In genomic region chr2:30772581-30773312, GRCm38 (mm10) we compare ENCODE assay signal across 9 mouse cellular contexts. TPM values are rescaled to one million over a fixed set of nuclear protein-coding genes. Genes with fewer than 3 reads are reported as not detected.
DNase-seq lines count a peak whose midpoint lies in the region; ATAC-seq and TF ChIP-seq lines count a peak whose summit lies in the region.
"Had no signal": no experiment of that assay in that cellular context is flagged by ENCODE, and none has a peak within 500 bp of the region (broad histone marks: within the 10 kb centered on the region; RNA-seq: fewer than 3 reads in every experiment).

No protein-coding gene starts in this region.

- TF ChIP-seq CTCF in lung, adult 2 months (IDR thresholded peaks at IDR 0.05; ENCODE audit: insufficient read depth, low read length) = no peak
- TF ChIP-seq CTCF in small intestine, adult 2 months (IDR thresholded peaks at IDR 0.05; ENCODE audit: extremely low read depth, insufficient read length, insufficient replicate concordance, low read depth, low read length) = no peak

- no peak for TF ChIP-seq POLR2A in lung, adult 2 months (IDR thresholded peaks at IDR 0.05; ENCODE audit: borderline replicate concordance, extremely low read depth, low read depth, low read length)
- no peak for TF ChIP-seq POLR2A in small intestine, adult 2 months (IDR thresholded peaks at IDR 0.05; ENCODE audit: low read depth, low read length)

- peaks cover 15% of the 10 kb centered on the region for H3K4me1 ChIP-seq in lung, adult 2 months (ENCODE audit: control insufficient read depth, insufficient read depth, low read length)
- H3K4me1 ChIP-seq in hindbrain, embryonic 13.5 days (replicated peaks) = peaks cover 39% of the 10 kb centered on the region
- peaks cover 76% of the 10 kb centered on the region for H3K4me1 ChIP-seq in liver, embryonic 13.5 days (replicated peaks)
- H3K4me1 ChIP-seq in small intestine, adult 2 months (ENCODE audit: control insufficient read depth, insufficient read depth, insufficient read length, low read length) = peaks cover 13% of the 10 kb centered on the region

- DNase-seq in lung, adult 18-20 months = peak; percentile 71 to 76
- DNase-seq in lung, adult 2 months = no peak
- DNase-seq in liver, embryonic 13.5 days = peak; percentile 46
- no peak for DNase-seq in right cerebral cortex, postnatal 14 days
- DNase-seq in urinary bladder, postnatal 10 days (ENCODE audit: low spot score) = no peak

- H3K4me3 ChIP-seq in lung, adult 2 months (replicated peaks; ENCODE audit: extremely low read depth, low read depth, low read length) = no peak overlapping the region
- no peak overlapping the region for H3K4me3 ChIP-seq in hindbrain, embryonic 13.5 days
- H3K4me3 ChIP-seq in liver, embryonic 13.5 days (replicated peaks) = peak overlapping the region; percentile 72
- H3K4me3 ChIP-seq in small intestine, adult 2 months (ENCODE audit: low read depth, low read length) = no peak overlapping the region

- WGBS in lung, adult 2 months = 30% methylated on average over 15 of the region's 15 CpGs
- WGBS in hindbrain, embryonic 13.5 days = 46% methylated on average over 15 of the region's 15 CpGs
- WGBS in liver, embryonic 13.5 days (ENCODE audit: insufficient replicate concordance) = 15% methylated on average over 15 of the region's 15 CpGs
- 40% methylated on average over 15 of the region's 15 CpGs for WGBS in small intestine, adult 2 months

- H3K36me3 ChIP-seq in hindbrain, embryonic 13.5 days = no peaks in the 10 kb centered on the region
- no peaks in the 10 kb centered on the region for H3K36me3 ChIP-seq in liver, embryonic 13.5 days
- no peaks in the 10 kb centered on the region for H3K36me3 ChIP-seq in small intestine, adult 2 months (ENCODE audit: control insufficient read depth, insufficient read depth, low read length)

- no peak overlapping the region for H3K9ac ChIP-seq in hindbrain, embryonic 13.5 days
- H3K9ac ChIP-seq in liver, embryonic 13.5 days = peak overlapping the region; percentile 89

- H3K27me3 ChIP-seq in hindbrain, embryonic 13.5 days = no peaks in the 10 kb centered on the region
- H3K27me3 ChIP-seq in liver, embryonic 13.5 days = no peaks in the 10 kb centered on the region
- H3K27me3 ChIP-seq in small intestine, adult 2 months (ENCODE audit: control insufficient read depth, insufficient read depth, low read length) = no peaks in the 10 kb centered on the region
- H3K27me3 ChIP-seq: Patski had no signal

- H3K27ac ChIP-seq in hindbrain, embryonic 13.5 days = peak overlapping the region; percentile 91
- H3K27ac ChIP-seq in liver, embryonic 13.5 days = peak overlapping the region; percentile 100
- H3K27ac ChIP-seq in small intestine, adult 2 months (ENCODE audit: insufficient read depth, low read depth, low read length) = peak overlapping the region; percentile 12; the same call in 1 of the 2 replicates

- ATAC-seq in erythroid progenitor cell, adult 5-6 weeks (replicated peaks; ENCODE audit: low FRiP score, poor library complexity, severe bottlenecking) = peak; percentile 11; the same call in 1 of the 2 replicates
- peak; percentile 25; the same call in 1 of the 2 replicates for ATAC-seq in hindbrain, embryonic 13.5 days (ENCODE audit: low FRiP score)
- ATAC-seq in liver, embryonic 13.5 days (ENCODE audit: low read depth) = peak; percentile 64
- ATAC-seq: Patski had no signal

- H3K4me2 ChIP-seq in hindbrain, embryonic 13.5 days = no peak overlapping the region
- peak overlapping the region; percentile 99 for H3K4me2 ChIP-seq in liver, embryonic 13.5 days

- no peaks in the 10 kb centered on the region for H3K9me3 ChIP-seq in hindbrain, embryonic 13.5 days
- H3K9me3 ChIP-seq in liver, embryonic 13.5 days (replicated peaks) = no peaks in the 10 kb centered on the region

RNA-seq across cellular contexts. Expression of gene 1700001O22Rik, which starts 30.7 kb away (rescaled TPM):
- 1.8 and 2.2 TPM in 2 replicates for polyA plus RNA-seq in lung, adult 2 months (2012; rRNA removed)
- not detected in 2 replicates for total RNA-seq in erythroid progenitor cell, adult 5-6 weeks (2015; ENCODE audit: low replicate concordance)
- total RNA-seq in erythroid progenitor cell, adult 5-6 weeks (2017; ENCODE audit: low replicate concordance) = not detected in 2 replicates
- polyA plus RNA-seq in hindbrain, embryonic 13.5 days (2015; fragmentation: Nextera tagmentation; extraction: Ambion mirVana) = 1.7 and 2.4 TPM in 2 replicates
- 0.10 and 0.17 TPM in 2 replicates for polyA plus RNA-seq in liver, embryonic 13.5 days (2015; fragmentation: Nextera tagmentation; extraction: Ambion mirVana)
- polyA plus RNA-seq in small intestine, adult 2 months (2012; rRNA removed) = 0.71 and 1.9 TPM in 2 replicates

RNA-seq across cellular contexts. Expression of gene Ntmt1, which starts 34.9 kb away (rescaled TPM):
- polyA plus RNA-seq in lung, adult 2 months (2012; rRNA removed) = 20.2 and 23.4 TPM in 2 replicates
- total RNA-seq in erythroid progenitor cell, adult 5-6 weeks (2015; ENCODE audit: low replicate concordance) = 1.7 and 2.2 TPM in 2 replicates
- total RNA-seq in erythroid progenitor cell, adult 5-6 weeks (2017; ENCODE audit: low replicate concordance) = 4.0 TPM in 1 of 2 replicates, not detected in the other
- polyA plus RNA-seq in hindbrain, embryonic 13.5 days (2015; fragmentation: Nextera tagmentation; extraction: Ambion mirVana) = 108 and 115 TPM in 2 replicates
- 35.5 and 36.3 TPM in 2 replicates for polyA plus RNA-seq in liver, embryonic 13.5 days (2015; fragmentation: Nextera tagmentation; extraction: Ambion mirVana)
- 14.3 and 23.8 TPM in 2 replicates for polyA plus RNA-seq in small intestine, adult 2 months (2012; rRNA removed)

RNA-seq across cellular contexts. Expression of gene Asb6, which starts 57.4 kb away (rescaled TPM):
- 42.0 and 44.8 TPM in 2 replicates for polyA plus RNA-seq in lung, adult 2 months (2012; rRNA removed)
- 39.8 and 43.6 TPM in 2 replicates for total RNA-seq in erythroid progenitor cell, adult 5-6 weeks (2015; ENCODE audit: low replicate concordance)
- 61.4 and 62.3 TPM in 2 replicates for total RNA-seq in erythroid progenitor cell, adult 5-6 weeks (2017; ENCODE audit: low replicate concordance)
- polyA plus RNA-seq in hindbrain, embryonic 13.5 days (2015; fragmentation: Nextera tagmentation; extraction: Ambion mirVana) = 38.3 and 41.0 TPM in 2 replicates
- polyA plus RNA-seq in liver, embryonic 13.5 days (2015; fragmentation: Nextera tagmentation; extraction: Ambion mirVana) = 34.6 and 36.6 TPM in 2 replicates
- polyA plus RNA-seq in small intestine, adult 2 months (2012; rRNA removed) = 23.5 and 31.7 TPM in 2 replicates

Comparison
In these comparisons a context has a peak if more than half of its experiments do, and no peak if none do; other contexts are left out.
1. DNase-seq: peak in lung, adult 18-20 months (2 of 2) and liver, embryonic 13.5 days (single experiment); none in lung, adult 2 months (single experiment), right cerebral cortex, postnatal 14 days (single experiment) and urinary bladder, postnatal 10 days (single experiment).
2. ATAC-seq: peak in every context shown above with its lines; median percentile 64 in liver, embryonic 13.5 days; 25 in hindbrain, embryonic 13.5 days; 11 in erythroid progenitor cell, adult 5-6 weeks.
3. H3K27ac ChIP-seq: peak in every context shown above with its lines; median percentile 100 in liver, embryonic 13.5 days; 91 in hindbrain, embryonic 13.5 days; 12 in small intestine, adult 2 months.